Mouse (Mus musculus) liver, adult 2 months (tissue): Measurements from ENCODE around the gene Gm11032.

Experiments
- CTCF ChIP-seq: fragments of 200-500 bp; IDR thresholded peaks from 2 replicates; pipeline ENCODE4 v1.5.1; 2011; ENCODE audit warnings: low read depth, low read length, control low read depth
- POLR2A ChIP-seq: fragments of 200-500 bp; IDR thresholded peaks from 2 replicates; pipeline ENCODE4 v1.6.1; 2011; ENCODE audit warnings: low read length, control low read depth; ENCODE audit not compliant: insufficient read depth; ENCODE audit errors: extremely low read depth

- TF ChIP-seq CTCF (no peak), POLR2A (no peak)
These were observed 14.5 kb downstream of the Gm11032 start for GRCm38 (mm10) chr11:4634395-4634794.
